Mouse (Mus musculus): ENCODE data around the gene Ptafr.
"Not testable (repeated sequence)": the region's sequence is repeated elsewhere in the genome, so short reads cannot be mapped to it uniquely, and the experiment has no call there.

The Ptafr gene

GRCm38 (mm10) chr4:132555550-132555949 is 8.3 kb upstream of the Ptafr start:
- DNase-seq (ENCODE audit: low spot score), result not testable (repeated sequence)

GRCm38 (mm10) chr4:132563261-132563660 is 606 bp upstream of the Ptafr start:
- no peak for DNase-seq (ENCODE audit: low spot score)

GRCm38 (mm10) chr4:132565089-132565747 is 1.4 kb downstream of the Ptafr start:
- no peak for DNase-seq (ENCODE audit: low spot score)

- DNase-seq (ENCODE audit: low spot score), result peak; percentile 10
These were observed 3.5 kb downstream of the Ptafr start for GRCm38 (mm10) chr4:132567361-132567779.

GRCm38 (mm10) chr4:132569115-132569514 is 5.2 kb downstream of the Ptafr start:
- no peak for DNase-seq (ENCODE audit: low spot score)

GRCm38 (mm10) chr4:132571190-132571589 is 7.3 kb downstream of the Ptafr start:
- peak; percentile 7 for DNase-seq (ENCODE audit: low spot score)

- no peak for DNase-seq (ENCODE audit: low spot score)
These were observed 9.5 kb downstream of the Ptafr start for GRCm38 (mm10) chr4:132573327-132573726.

GRCm38 (mm10) chr4:132574809-132575347 is 11.0 kb downstream of the Ptafr start:
- DNase-seq (ENCODE audit: low spot score), result no peak

- DNase-seq (ENCODE audit: low spot score), result no peak
These were observed 19.9 kb downstream of the Ptafr start for GRCm38 (mm10) chr4:132583781-132584180.

- DNase-seq (ENCODE audit: low spot score), result no peak
These were observed 21.1 kb downstream of the Ptafr start for GRCm38 (mm10) chr4:132584975-132585374.

GRCm38 (mm10) chr4:132586282-132586681 is 22.4 kb downstream of the Ptafr start:
- no peak for DNase-seq (ENCODE audit: low spot score)

GRCm38 (mm10) chr4:132588512-132588911 is 24.6 kb downstream of the Ptafr start:
- no peak for DNase-seq (ENCODE audit: low spot score)

- no peak for DNase-seq (ENCODE audit: low spot score)
These were observed 26.8 kb downstream of the Ptafr start for GRCm38 (mm10) chr4:132590642-132591041.

GRCm38 (mm10) chr4:132592958-132593357 is 29.1 kb downstream of the Ptafr start:
- DNase-seq (ENCODE audit: low spot score), result no peak

- no peak for DNase-seq (ENCODE audit: low spot score)
These were observed 30.3 kb downstream of the Ptafr start for GRCm38 (mm10) chr4:132594191-132594590.

GRCm38 (mm10) chr4:132598861-132599260 is 35.0 kb downstream of the Ptafr start:
- no peak for DNase-seq (ENCODE audit: low spot score)

GRCm38 (mm10) chr4:132599764-132600163 is 35.9 kb downstream of the Ptafr start:
- DNase-seq (ENCODE audit: low spot score), result no peak

- DNase-seq (ENCODE audit: low spot score), result no peak
These were observed 36.6 kb downstream of the Ptafr start for GRCm38 (mm10) chr4:132600465-132600864.

GRCm38 (mm10) chr4:132601242-132601641 is 37.4 kb downstream of the Ptafr start:
- DNase-seq (ENCODE audit: low spot score), result not testable (repeated sequence)

GRCm38 (mm10) chr4:132603468-132603867 is 39.6 kb downstream of the Ptafr start:
- DNase-seq (ENCODE audit: low spot score), result no peak

- no peak for DNase-seq (ENCODE audit: low spot score)
These were observed 41.9 kb downstream of the Ptafr start for GRCm38 (mm10) chr4:132605816-132606215.

GRCm38 (mm10) chr4:132608147-132608546 is 44.3 kb downstream of the Ptafr start:
- DNase-seq (ENCODE audit: low spot score), result no peak

GRCm38 (mm10) chr4:132610301-132610984 is 46.6 kb downstream of the Ptafr start:
- no peak for DNase-seq (ENCODE audit: low spot score)

All from urinary bladder, postnatal 14 days (tissue).